Mouse (Mus musculus) hindbrain, postnatal 0 days (tissue): ENCODE measurements around the gene Tmem97. TPM values are rescaled to one million over a fixed set of nuclear protein-coding genes. Genes with fewer than 3 reads are reported as not detected.

Source experiments
- ATAC-seq: fragments of 200-750 bp; cut with Nextera tagmentation; 2 replicates; pipeline ENCODE4 v1.8.0; 2017; ENCODE audit warnings: mild to moderate bottlenecking, moderate TSS enrichment, moderate library complexity
- DNase-seq: peaks from one replicate; pipeline ENCODE4 v3.0.0-alpha.2; 2015; ENCODE audit warnings: low spot score
- H3K27ac ChIP-seq: fragments of 300-500 bp; sonication (generic); 2 replicates; pipeline ENCODE4 v1.5.1; 2014; ENCODE audit warnings: mild to moderate bottlenecking
- H3K27me3 ChIP-seq: fragments of 300-500 bp; sonication (generic); 2 replicates; pipeline ENCODE4 v1.6.1; 2014; ENCODE audit warnings: low read length, mixed read lengths; ENCODE audit not compliant: insufficient read depth
- H3K36me3 ChIP-seq: fragments of 300-500 bp; sonication (generic); 2 replicates; pipeline ENCODE4 v1.6.1; 2014; ENCODE audit warnings: low read length, mixed read lengths; ENCODE audit not compliant: insufficient read depth
- H3K4me1 ChIP-seq: fragments of 300-500 bp; sonication (generic); 2 replicates; pipeline ENCODE4 v1.6.1; 2014; ENCODE audit warnings: antibody characterized with exemption, low read length, mixed read lengths; ENCODE audit not compliant: insufficient read depth
- H3K4me2 ChIP-seq: fragments of 300-500 bp; sonication (generic); 2 replicates; pipeline ENCODE4 v1.6.1; 2014; ENCODE audit warnings: low read depth, mild to moderate bottlenecking, low read length, moderate library complexity, mixed read lengths
- H3K4me3 ChIP-seq: fragments of 300-500 bp; sonication (generic); 2 replicates; pipeline ENCODE4 v1.5.1; 2014; ENCODE audit warnings: low read length
- H3K9ac ChIP-seq: fragments of 300-500 bp; sonication (generic); replicated peaks from 2 replicates; pipeline ENCODE4 v1.6.1; 2014; ENCODE audit warnings: mild to moderate bottlenecking, low read length, moderate library complexity, mixed read lengths
- H3K9me3 ChIP-seq: fragments of 300-500 bp; sonication (generic); 2 replicates; pipeline ENCODE4 v1.6.1; 2016; ENCODE audit warnings: low read length, mixed read lengths
- CTCF ChIP-seq: IDR thresholded peaks from 2 replicates; pipeline ENCODE4 v1.5.1; 2016; ENCODE audit warnings: antibody characterized with exemption, control low read depth, low read depth
- WGBS: fragments of 180-500 bp; shearing (Covaris S2); extraction: QIAGEN DNeasy Blood & Tissue Kit; methylation state at CpG from one replicate; pipeline ENCODE4 v1.1.7; 2014; 5-methylcytosine and 5-hydroxymethylcytosine counted together
- polyA plus RNA-seq: library from polyadenylated mRNA; unstranded; fragments of >200 nt; fragmentation: Nextera tagmentation; extraction: Ambion mirVana; gene quantifications from 2 replicates; pipeline ENCODE4 v1.2.1, GENCODE M21; 2015
- total RNA-seq: library from RNA; depleted of rRNA; stranded (reverse); fragments of >200 nt; gene quantifications from 2 replicates; pipeline ENCODE4 v1.2.3, GENCODE M21; 2014; rRNA removed

Tmem97 gene
- total and polyA plus RNA-seq, 2 experiments from 2014 or later, result 39.0 to 42.8 TPM

- peaks cover 4% of the 10 kb centered on the region; the same call in 1 of the 2 replicates for H3K4me1 ChIP-seq
- DNase-seq (peak; percentile 79), ATAC-seq (peak; percentile 77)
- no peaks in the 10 kb centered on the region for H3K9me3 ChIP-seq
- peak overlapping the region; percentile 79 for H3K4me2 ChIP-seq
- under 1% methylated on average over 43 of the region's 44 CpGs for WGBS
- TF ChIP-seq CTCF, result no peak
- no peaks in the 10 kb centered on the region for H3K27me3 ChIP-seq
- no peaks in the 10 kb centered on the region for H3K36me3 ChIP-seq
- peak overlapping the region; percentile 76 for H3K9ac ChIP-seq
- peak overlapping the region; percentile 70 for H3K4me3 ChIP-seq
- peak overlapping the region; percentile 94 for H3K27ac ChIP-seq
Measured at GRCm38 (mm10) chr11:78497071-78497541, 53.5 kb downstream of the Tmem97 start.

GRCm38 (mm10) chr11:78495904-78496303, 54.7 kb downstream of the Tmem97 start:
- Histone ChIP-seq H3K9ac (peak overlapping the region; percentile 3; the same call in 1 of the 2 replicates), H3K9me3 (no peaks in the 10 kb centered on the region), H3K4me1 (peaks cover 4% of the 10 kb centered on the region; the same call in 1 of the 2 replicates), H3K4me2 (peak overlapping the region; percentile 79), H3K27me3 (no peaks in the 10 kb centered on the region), H3K4me3 (peak overlapping the region; percentile 70), H3K36me3 (no peaks in the 10 kb centered on the region), H3K27ac (no peak overlapping the region)
- WGBS, result 5% methylated on average over 6 of the region's 6 CpGs
- DNase-seq, result peak; percentile 44
- ATAC-seq, result no peak
- no peak for TF ChIP-seq CTCF

Other genes with a start within 250 kb of the Tmem97 start
- 26.7 and 31.4 TPM in 2 replicates for gene Spag5, start 249.2 kb downstream of the Tmem97 start, total RNA-seq
- gene Spag5, start 249.2 kb downstream of the Tmem97 start, polyA plus RNA-seq, result 9.1 and 9.9 TPM in 2 replicates
- 798 and 822 TPM in 2 replicates for gene Aldoc, start 227.8 kb downstream of the Tmem97 start, total RNA-seq
- gene Aldoc, start 227.8 kb downstream of the Tmem97 start, polyA plus RNA-seq, result 693 and 762 TPM in 2 replicates
- gene Pigs, start 222.4 kb downstream of the Tmem97 start, total RNA-seq, result 88.3 and 89.0 TPM in 2 replicates
- 105 TPM in 2 replicates for gene Pigs, start 222.4 kb downstream of the Tmem97 start, polyA plus RNA-seq
- gene Unc119, start 207.3 kb downstream of the Tmem97 start, total RNA-seq, result 125 and 154 TPM in 2 replicates
- gene Unc119, start 207.3 kb downstream of the Tmem97 start, polyA plus RNA-seq, result 76.2 and 82.0 TPM in 2 replicates
- not detected in 2 replicates for gene Foxn1, start 164.2 kb downstream of the Tmem97 start, total RNA-seq
- not detected in 2 replicates for gene Foxn1, start 164.2 kb downstream of the Tmem97 start, polyA plus RNA-seq
- gene Slc13a2, start 128.6 kb downstream of the Tmem97 start, total RNA-seq, result 0.10 TPM in 1 of 2 replicates, not detected in the other
- gene Slc13a2, start 128.6 kb downstream of the Tmem97 start, polyA plus RNA-seq, result not detected in 2 replicates
- 18.7 and 20.6 TPM in 2 replicates for gene Slc46a1, start 85.1 kb downstream of the Tmem97 start, total RNA-seq
- gene Slc46a1, start 85.1 kb downstream of the Tmem97 start, polyA plus RNA-seq, result 19.5 and 21.7 TPM in 2 replicates
- gene Sarm1, start 53.0 kb downstream of the Tmem97 start, total RNA-seq, result 85.9 and 87.8 TPM in 2 replicates
- 30.8 and 32.7 TPM in 2 replicates for gene Sarm1, start 53.0 kb downstream of the Tmem97 start, polyA plus RNA-seq
- gene Vtn, start 51.7 kb downstream of the Tmem97 start, total RNA-seq, result 109 and 152 TPM in 2 replicates
- 118 and 133 TPM in 2 replicates for gene Vtn, start 51.7 kb downstream of the Tmem97 start, polyA plus RNA-seq
- gene Sebox, start 47.3 kb downstream of the Tmem97 start, total RNA-seq, result 0.58 and 0.78 TPM in 2 replicates
- gene Sebox, start 47.3 kb downstream of the Tmem97 start, polyA plus RNA-seq, result 0.15 and 0.26 TPM in 2 replicates
- 40.3 and 42.1 TPM in 2 replicates for gene Tmem199, start 38.6 kb downstream of the Tmem97 start, total RNA-seq
- 84.8 and 86.9 TPM in 2 replicates for gene Tmem199, start 38.6 kb downstream of the Tmem97 start, polyA plus RNA-seq
- 134 and 143 TPM in 2 replicates for gene Poldip2, start 38.6 kb downstream of the Tmem97 start, total RNA-seq
- 165 and 170 TPM in 2 replicates for gene Poldip2, start 38.6 kb downstream of the Tmem97 start, polyA plus RNA-seq
- 36.6 and 46.2 TPM in 2 replicates for gene Tnfaip1, start 14.4 kb downstream of the Tmem97 start, total RNA-seq
- gene Tnfaip1, start 14.4 kb downstream of the Tmem97 start, polyA plus RNA-seq, result 56.1 and 56.2 TPM in 2 replicates
- gene Ift20, start 14.4 kb downstream of the Tmem97 start, total RNA-seq, result 96.2 and 109 TPM in 2 replicates
- 123 and 136 TPM in 2 replicates for gene Ift20, start 14.4 kb downstream of the Tmem97 start, polyA plus RNA-seq
- gene Nlk, start 146.6 kb upstream of the Tmem97 start, total RNA-seq, result 30.4 and 36.7 TPM in 2 replicates
- 20.0 and 20.6 TPM in 2 replicates for gene Nlk, start 146.6 kb upstream of the Tmem97 start, polyA plus RNA-seq
- gene Ccnq, start 201.0 kb upstream of the Tmem97 start, total RNA-seq, result 35.9 and 39.0 TPM in 2 replicates
- gene Ccnq, start 201.0 kb upstream of the Tmem97 start, polyA plus RNA-seq, result 35.4 and 37.5 TPM in 2 replicates